Mouse (Mus musculus): ENCODE data around the gene Cpxm2. TPM values are rescaled to one million over a fixed set of nuclear protein-coding genes. Genes with fewer than 3 reads are reported as not detected.

Cpxm2 gene
- polyA plus RNA-seq, 1 experiment from 2014 or later: 2.6 TPM

DNA sequence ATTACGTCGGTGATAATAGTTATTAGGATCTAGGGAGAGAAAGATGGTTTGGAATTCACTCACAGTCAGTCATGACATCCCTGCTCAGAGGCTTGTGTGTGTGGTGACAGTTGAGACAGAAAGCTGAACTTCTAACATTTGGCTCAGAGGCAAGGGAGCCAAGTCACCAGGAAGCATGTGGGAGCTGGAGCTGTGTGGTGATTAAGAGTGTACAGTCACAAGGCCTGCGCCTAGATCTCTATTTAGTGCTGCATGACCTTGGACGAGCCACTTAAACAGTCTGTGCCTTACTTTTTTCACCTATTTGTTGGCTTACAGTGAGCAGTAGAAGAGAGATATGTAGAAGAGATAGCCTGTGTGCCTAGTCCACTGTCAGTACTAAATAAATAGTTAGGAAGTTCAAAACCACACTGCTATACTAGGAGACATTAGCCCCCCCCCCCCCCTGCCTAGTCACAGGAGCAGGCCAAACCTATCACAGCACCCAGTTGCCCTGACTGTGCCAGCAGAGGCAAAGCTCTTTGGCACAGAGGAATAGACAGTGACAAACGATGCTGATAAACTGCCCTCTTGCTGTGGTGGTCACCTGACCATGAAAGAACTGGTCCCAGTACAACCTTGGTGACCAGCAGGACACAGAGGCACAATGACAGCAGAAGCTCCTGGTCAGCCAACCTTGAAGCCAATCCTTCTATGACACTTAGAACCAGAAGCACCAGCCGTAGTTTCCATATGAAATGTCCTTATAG lies 83.5 kb downstream of the Cpxm2 start:
- 93% methylated on average over 6 of the region's 6 CpGs for WGBS
- Histone ChIP-seq H3K27me3 (no peaks in the 10 kb centered on the region), H3K9ac (replicated peaks) (no peak overlapping the region), H3K36me3 (no peaks in the 10 kb centered on the region), H3K4me1 (no peaks in the 10 kb centered on the region), H3K4me2 (replicated peaks) (no peak overlapping the region), H3K9me3 (no peaks in the 10 kb centered on the region), H3K4me3 (no peak overlapping the region), H3K27ac (replicated peaks) (no peak overlapping the region)
- ATAC-seq (replicated peaks): no peak

DNA sequence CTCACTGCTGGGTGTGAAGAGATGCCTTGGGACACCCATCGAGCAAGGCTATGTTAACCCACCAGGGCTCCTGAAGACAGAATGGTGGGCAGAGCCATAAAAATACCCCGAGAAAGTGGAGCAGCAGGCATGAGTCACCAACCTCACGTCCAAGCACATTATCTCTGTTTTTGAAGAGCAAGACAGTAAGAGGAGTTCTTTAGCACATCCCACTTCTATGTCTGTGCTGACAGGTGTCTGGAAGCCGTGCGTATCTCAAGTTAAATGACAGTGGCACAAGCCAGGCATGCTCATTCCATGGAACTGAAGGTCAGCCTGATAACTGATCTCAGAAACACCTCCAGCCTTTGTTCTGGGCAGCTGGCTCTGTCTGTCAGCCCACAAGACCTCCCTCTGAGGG lies 86.6 kb downstream of the Cpxm2 start:
- 92% methylated on average over 5 of the region's 5 CpGs for WGBS
- ATAC-seq (replicated peaks): no peak

DNA sequence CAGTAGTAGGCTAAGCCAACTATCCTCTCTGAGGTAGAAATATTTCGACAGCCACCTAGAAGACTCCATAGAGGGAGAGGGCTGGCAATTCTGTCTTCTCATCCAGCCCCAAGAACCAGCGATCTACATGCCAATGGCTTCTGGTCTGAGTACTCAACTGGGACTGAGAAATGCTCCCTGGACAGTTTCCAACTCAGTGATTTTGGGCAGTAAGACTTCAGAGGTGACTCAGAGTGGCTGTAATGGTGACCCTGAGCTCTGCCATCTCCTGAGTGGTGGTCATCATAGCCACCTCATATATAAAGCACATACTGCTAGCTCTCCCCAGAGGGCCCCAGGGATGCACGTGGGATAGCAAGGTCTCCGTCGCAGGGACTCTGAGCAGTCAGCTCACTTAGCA lies 87.0 kb downstream of the Cpxm2 start:
- Histone ChIP-seq H3K9ac (replicated peaks) (no peak overlapping the region), H3K4me2 (replicated peaks) (no peak overlapping the region), H3K27ac (replicated peaks) (no peak overlapping the region), H3K27me3 (no peaks in the 10 kb centered on the region), H3K36me3 (no peaks in the 10 kb centered on the region), H3K4me1 (no peaks in the 10 kb centered on the region), H3K9me3 (no peaks in the 10 kb centered on the region), H3K4me3 (no peak overlapping the region)
- WGBS: 94% methylated on average over 5 of the region's 5 CpGs
- ATAC-seq (replicated peaks): no peak

More for the DNA sequence above, 86.6 kb downstream of the Cpxm2 start:
- Histone ChIP-seq H3K4me1 (no peaks in the 10 kb centered on the region), H3K27me3 (no peaks in the 10 kb centered on the region), H3K9me3 (no peaks in the 10 kb centered on the region), H3K27ac (replicated peaks) (no peak overlapping the region), H3K36me3 (no peaks in the 10 kb centered on the region), H3K9ac (replicated peaks) (no peak overlapping the region), H3K4me3 (no peak overlapping the region), H3K4me2 (replicated peaks) (no peak overlapping the region)

GRCm38 (mm10) chr7:132060116-132060515 lies 94.4 kb downstream of the Cpxm2 start:
- no peak overlapping the region for H3K4me2 ChIP-seq (replicated peaks)
- no peaks in the 10 kb centered on the region for H3K9me3 ChIP-seq
- no peak overlapping the region for H3K4me3 ChIP-seq
- no peak for ATAC-seq (replicated peaks)
- no peaks in the 10 kb centered on the region for H3K27me3 ChIP-seq
- H3K27ac ChIP-seq (replicated peaks): no peak overlapping the region
- 0 out of 2 replicates have a peak, but pooled peaks cover 2% of the 10 kb centered on the region for H3K4me1 ChIP-seq
- WGBS: 83% methylated on average over 7 of the region's 7 CpGs
- H3K9ac ChIP-seq (replicated peaks): no peak overlapping the region
- H3K36me3 ChIP-seq: no peaks in the 10 kb centered on the region

GRCm38 (mm10) chr7:132056565-132056964 lies 98.0 kb downstream of the Cpxm2 start:
- no peak overlapping the region for H3K27ac ChIP-seq (replicated peaks)
- ATAC-seq (replicated peaks): no peak
- H3K27me3 ChIP-seq: no peaks in the 10 kb centered on the region
- H3K4me3 ChIP-seq: no peak overlapping the region
- H3K9ac ChIP-seq (replicated peaks): no peak overlapping the region
- H3K9me3 ChIP-seq: no peaks in the 10 kb centered on the region
- 32% methylated on average over 7 of the region's 7 CpGs for WGBS
- H3K4me1 ChIP-seq: 0 out of 2 replicates have a peak, but pooled peaks cover 2% of the 10 kb centered on the region
- no peak overlapping the region for H3K4me2 ChIP-seq (replicated peaks)
- H3K36me3 ChIP-seq: no peaks in the 10 kb centered on the region

DNA sequence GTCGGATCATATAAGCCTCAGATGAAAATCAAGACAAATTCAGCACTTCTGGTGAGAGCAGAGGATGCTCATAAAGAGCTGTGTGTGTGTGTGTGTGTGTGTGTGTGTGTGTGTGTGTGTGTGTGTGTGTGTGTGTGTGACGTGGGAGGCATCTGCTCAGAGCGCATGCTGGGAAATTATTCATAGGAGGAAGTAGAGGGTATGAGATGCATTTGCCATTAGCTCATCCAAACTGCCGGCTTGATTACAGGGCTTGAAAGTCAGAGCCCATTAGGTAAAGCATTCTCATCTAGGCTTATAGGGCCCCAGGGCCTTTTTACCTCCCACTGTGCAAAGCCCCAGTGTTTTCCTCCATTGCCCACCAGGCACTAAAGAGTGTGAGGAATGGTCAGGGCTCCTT lies 107.9 kb downstream of the Cpxm2 start:
- no peaks in the 10 kb centered on the region for H3K27me3 ChIP-seq
- H3K27ac ChIP-seq (replicated peaks): no peak overlapping the region
- H3K4me2 ChIP-seq (replicated peaks): no peak overlapping the region
- no peaks in the 10 kb centered on the region for H3K36me3 ChIP-seq
- peaks cover 4% of the 10 kb centered on the region; the same call in 1 of the 2 replicates for H3K4me1 ChIP-seq
- no peak overlapping the region for H3K4me3 ChIP-seq
- H3K9ac ChIP-seq (replicated peaks): no peak overlapping the region
- ATAC-seq (replicated peaks): no peak
- 50% methylated on average over 4 of the region's 4 CpGs for WGBS
- H3K9me3 ChIP-seq: no peaks in the 10 kb centered on the region

DNA sequence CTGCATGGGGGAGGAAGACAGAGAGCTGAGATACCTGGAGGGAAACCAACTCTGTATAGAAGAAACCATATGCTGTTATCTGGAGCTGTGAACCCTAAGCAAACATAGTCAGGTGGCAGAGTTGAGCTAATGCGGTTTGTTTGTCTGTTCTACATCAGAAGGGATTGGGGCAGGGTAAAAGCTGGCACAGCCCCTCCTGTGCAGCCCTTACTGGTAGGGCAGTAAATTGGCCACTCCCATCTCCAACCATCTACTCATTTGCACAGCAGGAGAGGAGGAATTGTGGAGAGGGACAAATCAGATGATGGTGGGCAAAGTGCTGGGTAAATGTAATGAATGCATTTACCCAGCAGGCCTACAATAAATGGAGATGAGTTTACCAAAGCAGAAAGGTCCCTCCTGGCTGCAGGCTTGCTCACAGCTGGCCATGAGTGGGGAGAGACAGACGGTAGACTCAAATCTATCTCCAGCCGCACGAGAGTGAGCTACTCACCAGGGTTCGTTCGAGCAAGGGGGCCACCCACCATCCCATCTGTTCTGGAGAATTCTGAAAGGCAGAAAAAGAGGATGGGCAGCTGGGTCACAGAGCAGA lies 122.5 kb downstream of the Cpxm2 start:
- WGBS: 41% methylated on average over 6 of the region's 6 CpGs
- Histone ChIP-seq H3K27ac (replicated peaks) (peak overlapping the region; percentile 40; the same call in 1 of the 2 replicates), H3K36me3 (no peaks in the 10 kb centered on the region), H3K27me3 (no peaks in the 10 kb centered on the region), H3K9me3 (no peaks in the 10 kb centered on the region), H3K4me3 (no peak overlapping the region), H3K4me1 (peaks cover 11% of the 10 kb centered on the region), H3K9ac (replicated peaks) (no peak overlapping the region), H3K4me2 (replicated peaks) (no peak overlapping the region)
- no peak; the same call in 1 of the 2 replicates for ATAC-seq (replicated peaks)

DNA sequence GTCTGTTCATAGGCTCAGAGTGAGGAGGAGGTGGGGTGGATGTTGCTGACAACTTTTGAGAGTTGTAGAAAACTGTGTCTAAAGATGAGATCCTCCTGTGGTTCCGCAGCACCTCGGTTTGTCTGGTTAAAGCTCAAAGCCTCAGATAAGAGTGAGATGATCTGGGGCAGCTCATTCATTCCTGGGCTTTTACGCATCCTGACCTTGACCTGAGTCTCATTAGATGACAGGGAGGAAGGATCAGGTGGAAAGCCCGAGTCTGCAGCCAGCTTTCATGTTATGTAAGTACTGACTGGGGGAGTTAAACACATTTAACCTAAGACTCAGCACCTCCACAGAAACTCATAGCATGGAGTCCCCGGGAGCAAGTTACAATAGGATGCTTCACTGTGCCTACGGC lies 127.9 kb downstream of the Cpxm2 start:
- H3K4me3 ChIP-seq: no peak overlapping the region
- no peak for ATAC-seq (replicated peaks)
- no peaks in the 10 kb centered on the region for H3K27me3 ChIP-seq
- no peaks in the 10 kb centered on the region for H3K36me3 ChIP-seq
- no peak overlapping the region for H3K27ac ChIP-seq (replicated peaks)
- H3K9me3 ChIP-seq: no peaks in the 10 kb centered on the region
- peaks cover 9% of the 10 kb centered on the region for H3K4me1 ChIP-seq
- WGBS: 73% methylated on average over 6 of the region's 6 CpGs
- H3K9ac ChIP-seq (replicated peaks): no peak overlapping the region
- no peak overlapping the region for H3K4me2 ChIP-seq (replicated peaks)

GRCm38 (mm10) chr7:132025591-132025990 lies 128.9 kb downstream of the Cpxm2 start:
- no peak for ATAC-seq (replicated peaks)
- no peaks in the 10 kb centered on the region for H3K27me3 ChIP-seq
- H3K9me3 ChIP-seq: no peaks in the 10 kb centered on the region
- 62% methylated on average over 6 of the region's 6 CpGs for WGBS
- H3K4me2 ChIP-seq (replicated peaks): no peak overlapping the region
- no peak overlapping the region for H3K9ac ChIP-seq (replicated peaks)
- no peak overlapping the region for H3K4me3 ChIP-seq
- no peak overlapping the region for H3K27ac ChIP-seq (replicated peaks)
- no peaks in the 10 kb centered on the region for H3K36me3 ChIP-seq
- 0 out of 2 replicates have a peak, but pooled peaks cover 6% of the 10 kb centered on the region for H3K4me1 ChIP-seq

DNA sequence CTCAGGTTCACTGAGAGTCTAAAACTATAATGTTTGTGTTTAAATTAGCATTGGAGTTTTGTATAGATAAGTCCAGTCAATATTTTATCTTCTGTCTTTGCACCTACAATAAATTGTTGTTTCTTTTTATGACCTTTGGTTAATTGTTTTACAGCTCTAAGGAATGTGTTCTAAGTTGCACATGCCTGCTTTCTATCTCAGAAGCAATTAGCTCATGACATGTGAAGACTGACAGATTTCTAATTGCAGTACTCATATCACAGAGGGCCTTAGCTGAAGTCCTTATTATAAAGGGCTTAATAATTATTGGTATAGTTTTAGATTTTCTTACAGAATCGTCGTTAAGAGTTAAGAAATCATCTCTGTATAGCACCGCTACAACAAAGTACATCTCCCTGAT lies 138.6 kb downstream of the Cpxm2 start:
- H3K4me3 ChIP-seq: no peak overlapping the region
- no peak for ATAC-seq (replicated peaks)
- H3K4me2 ChIP-seq (replicated peaks): no peak overlapping the region
- no peak overlapping the region for H3K27ac ChIP-seq (replicated peaks)
- no peaks in the 10 kb centered on the region for H3K27me3 ChIP-seq
- 55% methylated on average over 3 of the region's 3 CpGs for WGBS
- no peak overlapping the region for H3K9ac ChIP-seq (replicated peaks)
- no peaks in the 10 kb centered on the region for H3K36me3 ChIP-seq
- no peaks in the 10 kb centered on the region for H3K9me3 ChIP-seq
- peaks cover 15% of the 10 kb centered on the region for H3K4me1 ChIP-seq

DNA sequence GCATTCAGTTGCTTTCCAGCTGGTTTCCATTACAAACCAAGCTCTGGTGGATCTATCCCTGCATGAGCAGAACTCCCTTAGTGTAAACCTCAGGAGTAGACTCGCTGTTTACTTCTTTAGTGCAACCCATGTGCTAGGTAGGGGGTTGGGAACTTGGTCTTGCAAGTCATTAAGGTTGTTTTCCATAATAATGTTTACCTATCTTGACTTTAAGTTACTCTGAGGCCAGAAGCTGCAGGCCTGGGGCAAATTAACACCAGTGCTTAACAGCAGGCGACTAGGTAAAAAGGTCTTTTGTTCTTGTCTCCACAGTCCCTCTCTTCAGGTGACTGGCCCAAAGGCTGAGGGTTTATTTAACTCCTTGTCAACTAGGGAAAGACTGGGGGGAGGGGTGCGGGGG lies 139.3 kb downstream of the Cpxm2 start:
- Histone ChIP-seq H3K4me1 (peaks cover 15% of the 10 kb centered on the region), H3K9me3 (no peaks in the 10 kb centered on the region), H3K4me3 (no peak overlapping the region), H3K4me2 (replicated peaks) (no peak overlapping the region), H3K9ac (replicated peaks) (no peak overlapping the region), H3K27me3 (no peaks in the 10 kb centered on the region), H3K36me3 (no peaks in the 10 kb centered on the region), H3K27ac (replicated peaks) (no peak overlapping the region)
- 9% methylated on average over 3 of the region's 3 CpGs for WGBS
- ATAC-seq (replicated peaks): no peak

- Histone ChIP-seq H3K4me2 (replicated peaks) (no peak overlapping the region), H3K4me3 (no peak overlapping the region), H3K27me3 (no peaks in the 10 kb centered on the region), H3K36me3 (no peaks in the 10 kb centered on the region), H3K9ac (replicated peaks) (no peak overlapping the region), H3K9me3 (no peaks in the 10 kb centered on the region), H3K27ac (replicated peaks) (no peak overlapping the region), H3K4me1 (peaks cover 15% of the 10 kb centered on the region)
- ATAC-seq (replicated peaks): no peak
- WGBS: 83% methylated on average over 5 of the region's 5 CpGs
Measured at GRCm38 (mm10) chr7:132013970-132014369, 140.6 kb downstream of the Cpxm2 start.

Data from forebrain, embryonic 15.5 days (tissue).